Mouse (Mus musculus): ENCODE results near the gene L3mbtl4. TPM values are rescaled to one million over a fixed set of nuclear protein-coding genes. Genes with fewer than 3 reads are reported as not detected.

The L3mbtl4 gene
- total and polyA plus RNA-seq, 3 experiments = 0.04 to 0.20 (median 0.14) TPM

GRCm38 (mm10) chr17:68666528-68666927 is 392.9 kb downstream of the L3mbtl4 start:
- no peak for DNase-seq

GRCm38 (mm10) chr17:68672088-68672504 is 398.5 kb downstream of the L3mbtl4 start:
- DNase-seq = no peak

GRCm38 (mm10) chr17:68710701-68711100 is 437.1 kb downstream of the L3mbtl4 start:
- DNase-seq = no peak

- no peak for DNase-seq
Observed at GRCm38 (mm10) chr17:68711350-68711749, 437.8 kb downstream of the L3mbtl4 start.

GRCm38 (mm10) chr17:68748296-68748695 is 474.7 kb downstream of the L3mbtl4 start:
- DNase-seq = no peak

GRCm38 (mm10) chr17:68750513-68750912 is 476.9 kb downstream of the L3mbtl4 start:
- DNase-seq = no peak

GRCm38 (mm10) chr17:68753112-68753511 is 479.5 kb downstream of the L3mbtl4 start:
- no peak for DNase-seq

- DNase-seq = no peak
Observed at GRCm38 (mm10) chr17:68754789-68755188, 481.2 kb downstream of the L3mbtl4 start.

GRCm38 (mm10) chr17:68758428-68758827 is 484.8 kb downstream of the L3mbtl4 start:
- DNase-seq = no peak

GRCm38 (mm10) chr17:68758936-68759335 is 485.3 kb downstream of the L3mbtl4 start:
- DNase-seq = no peak

GRCm38 (mm10) chr17:68759978-68760377 is 486.4 kb downstream of the L3mbtl4 start:
- no peak for DNase-seq

GRCm38 (mm10) chr17:68764329-68764880 is 490.8 kb downstream of the L3mbtl4 start:
- DNase-seq = no peak

- DNase-seq = no peak
Observed at GRCm38 (mm10) chr17:68769561-68769960, 496.0 kb downstream of the L3mbtl4 start.

- DNase-seq = no peak
Observed at GRCm38 (mm10) chr17:68771046-68771750, 497.6 kb downstream of the L3mbtl4 start.

GRCm38 (mm10) chr17:68793741-68794140 is 520.1 kb downstream of the L3mbtl4 start:
- DNase-seq = no peak

GRCm38 (mm10) chr17:68826323-68826722 is 552.7 kb downstream of the L3mbtl4 start, which contains the start of gene Tmem200c:
TSS of gene Tmem200c (plus strand) at chr17:68826623.
- DNase-seq = no peak

Measured in adrenal gland, adult 2 months (tissue).